Mouse (Mus musculus) liver, adult 2 months (tissue): ENCODE results near the gene Dgkg.

Experiments
- CTCF ChIP-seq: fragments of 200-500 bp; IDR thresholded peaks from 2 replicates; pipeline ENCODE4 v1.5.1; 2011; ENCODE audit warnings: low read depth, low read length, control low read depth
- POLR2A ChIP-seq: fragments of 200-500 bp; IDR thresholded peaks from 2 replicates; pipeline ENCODE4 v1.6.1; 2011; ENCODE audit warnings: low read length, control low read depth; ENCODE audit not compliant: insufficient read depth; ENCODE audit errors: extremely low read depth

GRCm38 (mm10) chr16:22499447-22499846 lies 157.6 kb downstream of the Dgkg start:
- TF ChIP-seq POLR2A (no peak), CTCF (no peak)
